10 mouse cellular contexts compared by ENCODE assay signal in the genomic region with DNA sequence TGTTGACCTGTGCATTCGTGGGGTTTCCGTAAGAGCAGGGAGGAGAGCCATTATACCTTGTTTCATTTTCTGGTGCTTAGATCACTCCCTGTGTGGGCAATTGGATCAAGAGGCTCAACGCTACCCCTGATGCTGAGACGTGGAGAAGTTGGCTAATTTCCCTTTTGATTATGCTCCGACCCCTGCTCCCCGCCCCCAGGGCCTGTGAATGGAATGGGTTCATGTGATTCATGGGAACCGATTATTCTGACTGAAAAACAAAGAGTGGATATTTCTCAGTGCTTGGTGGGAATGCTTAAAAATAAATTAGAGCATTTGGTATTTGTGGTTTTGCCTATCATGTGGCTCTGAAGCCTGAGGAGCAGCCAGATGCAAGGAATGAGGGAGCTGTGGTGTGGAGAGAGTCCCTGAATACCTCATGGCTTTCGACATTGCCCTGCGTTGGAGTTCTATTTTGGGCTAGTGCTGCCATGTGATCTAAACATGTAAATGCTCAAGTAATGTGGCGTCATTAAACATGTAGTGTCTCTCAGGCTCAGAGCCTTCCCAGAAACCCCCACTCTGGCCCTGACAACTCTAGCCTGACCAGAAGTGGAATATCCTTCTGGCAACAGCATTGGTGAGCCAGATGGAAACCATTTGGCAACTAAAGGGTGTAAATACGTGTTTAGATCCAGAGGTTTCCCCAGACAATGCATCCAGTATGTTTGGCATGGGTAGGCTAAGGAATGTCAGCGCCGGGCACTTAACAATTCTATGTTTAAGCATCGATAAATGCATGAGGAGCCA. TPM values are rescaled to one million over a fixed set of nuclear protein-coding genes. Genes with fewer than 3 reads are reported as not detected.
DNase-seq lines count a peak whose midpoint lies in the region; ATAC-seq and TF ChIP-seq lines count a peak whose summit lies in the region.
"Had no signal": no experiment of that assay in that cellular context is flagged by ENCODE, and none has a peak within 500 bp of the region (broad histone marks: within the 10 kb centered on the region; RNA-seq: fewer than 3 reads in every experiment).

No protein-coding gene starts in this region.

- WGBS in lung, embryonic 14.5 days = 48% methylated on average over 14 of the region's 14 CpGs
- 24% methylated on average over 14 of the region's 14 CpGs for WGBS in embryonic facial prominence, embryonic 13.5 days
- 51% methylated on average over 14 of the region's 14 CpGs for WGBS in heart, embryonic 15.5 days
- WGBS in neural tube, embryonic 12.5 days = 54% methylated on average over 14 of the region's 14 CpGs

- DNase-seq in lung, embryonic 14.5 days = peak; percentile 78
- DNase-seq in lung, postnatal 14 days = no peak
- no peak for DNase-seq in adrenal gland, adult 18-20 months (ENCODE audit: low spot score in 2 of 2)
- DNase-seq in adrenal gland, adult (ENCODE audit: inconsistent age in 2 of 2, low spot score in 1 of 2) = no peak

- H3K9ac ChIP-seq in lung, embryonic 14.5 days = 0 out of 2 replicates have a peak overlapping the region, but pooled peaks have one; percentile 40
- H3K9ac ChIP-seq in embryonic facial prominence, embryonic 13.5 days = peak overlapping the region; percentile 69
- no peak overlapping the region for H3K9ac ChIP-seq in heart, embryonic 15.5 days
- H3K9ac ChIP-seq in neural tube, embryonic 12.5 days = no peak overlapping the region

- H3K36me3 ChIP-seq in lung, embryonic 14.5 days (ENCODE audit: insufficient read depth) = no peaks in the 10 kb centered on the region
- H3K36me3 ChIP-seq in embryonic facial prominence, embryonic 13.5 days = no peaks in the 10 kb centered on the region
- H3K36me3 ChIP-seq in heart, embryonic 15.5 days = no peaks in the 10 kb centered on the region
- H3K36me3 ChIP-seq in neural tube, embryonic 12.5 days = no peaks in the 10 kb centered on the region

- peak overlapping the region; percentile 48; the same call in 1 of the 2 replicates for H3K4me2 ChIP-seq in lung, embryonic 14.5 days
- H3K4me2 ChIP-seq in embryonic facial prominence, embryonic 13.5 days = peak overlapping the region; percentile 49
- peak overlapping the region; percentile 27; the same call in 1 of the 2 replicates for H3K4me2 ChIP-seq in heart, embryonic 15.5 days
- 0 out of 2 replicates have a peak overlapping the region, but pooled peaks have one; percentile 24 for H3K4me2 ChIP-seq in neural tube, embryonic 12.5 days (replicated peaks)

- H3K9me3 ChIP-seq in lung, embryonic 14.5 days (ENCODE audit: low read depth, low read length) = no peaks in the 10 kb centered on the region
- H3K9me3 ChIP-seq in embryonic facial prominence, embryonic 13.5 days = no peaks in the 10 kb centered on the region
- H3K9me3 ChIP-seq in heart, embryonic 15.5 days (replicated peaks) = no peaks in the 10 kb centered on the region
- H3K9me3 ChIP-seq in neural tube, embryonic 12.5 days = no peaks in the 10 kb centered on the region

- peaks cover 29% of the 10 kb centered on the region for H3K4me1 ChIP-seq in lung, embryonic 14.5 days (ENCODE audit: insufficient read depth)
- H3K4me1 ChIP-seq in embryonic facial prominence, embryonic 13.5 days = peaks cover 83% of the 10 kb centered on the region
- peaks cover 37% of the 10 kb centered on the region for H3K4me1 ChIP-seq in heart, embryonic 15.5 days (replicated peaks)
- peaks cover 22% of the 10 kb centered on the region for H3K4me1 ChIP-seq in neural tube, embryonic 12.5 days

- ATAC-seq in lung, embryonic 14.5 days (ENCODE audit: insufficient read depth) = peak; percentile 36
- peak; percentile 35 for ATAC-seq in embryonic facial prominence, embryonic 13.5 days (ENCODE audit: insufficient number of reproducible peaks, insufficient read depth, low FRiP score, low TSS enrichment, low read depth)
- no peak for ATAC-seq in heart, embryonic 15.5 days (replicated peaks; ENCODE audit: insufficient number of reproducible peaks, insufficient read depth, low FRiP score, low read depth)
- ATAC-seq in neural tube, embryonic 12.5 days (ENCODE audit: low FRiP score, low read depth) = no peak
- ATAC-seq in CD4-positive, CD25-positive, alpha-beta regulatory T cell, adult 4 months = no peak

- H3K4me3 ChIP-seq in lung, embryonic 14.5 days (ENCODE audit: low read depth, low read length) = no peak overlapping the region
- H3K4me3 ChIP-seq in embryonic facial prominence, embryonic 13.5 days = 0 out of 2 replicates have a peak overlapping the region, but pooled peaks have one; percentile 14
- no peak overlapping the region for H3K4me3 ChIP-seq in heart, embryonic 15.5 days
- no peak overlapping the region for H3K4me3 ChIP-seq in neural tube, embryonic 12.5 days
- H3K4me3 ChIP-seq: erythroblast, embryonic 14.5 days had no signal

- no peak for TF ChIP-seq CTCF in lung, embryonic 14.5 days (IDR thresholded peaks at IDR 0.05; ENCODE audit: low read depth)

- no peaks in the 10 kb centered on the region for H3K27me3 ChIP-seq in lung, embryonic 14.5 days (ENCODE audit: insufficient read depth, low read length)
- H3K27me3 ChIP-seq in embryonic facial prominence, embryonic 13.5 days = no peaks in the 10 kb centered on the region
- H3K27me3 ChIP-seq in heart, embryonic 15.5 days = no peaks in the 10 kb centered on the region
- no peaks in the 10 kb centered on the region for H3K27me3 ChIP-seq in neural tube, embryonic 12.5 days (replicated peaks)

- peak overlapping the region; percentile 94 for H3K27ac ChIP-seq in lung, embryonic 14.5 days (ENCODE audit: low read depth)
- peak overlapping the region; percentile 99 for H3K27ac ChIP-seq in embryonic facial prominence, embryonic 13.5 days
- H3K27ac ChIP-seq in heart, embryonic 15.5 days = peak overlapping the region; percentile 68
- H3K27ac ChIP-seq in neural tube, embryonic 12.5 days = peak overlapping the region; percentile 42; the same call in 1 of the 2 replicates

RNA-seq across cellular contexts. Expression of gene 4930558K02Rik, which starts 24.5 kb away (rescaled TPM):
- polyA plus RNA-seq in lung, embryonic 14.5 days (2014; fragmentation: Nextera tagmentation; extraction: Ambion mirVana) = not detected in 2 replicates
- polyA plus RNA-seq in embryonic facial prominence, embryonic 13.5 days (2015; fragmentation: Nextera tagmentation; extraction: Ambion mirVana) = not detected in 2 replicates
- not detected in 2 replicates for polyA plus RNA-seq in heart, embryonic 15.5 days (2015; fragmentation: Nextera tagmentation; extraction: Ambion mirVana)
- polyA plus RNA-seq in neural tube, embryonic 12.5 days (2016; fragmentation: Nextera tagmentation; extraction: Ambion mirVana) = not detected in 2 replicates
- under 1 TPM in 1 of 2 experiments, not detected in 1; 0.32 TPM for total RNA-seq in adrenal gland, adult 18-20 months (2021)
- not detected for polyA plus RNA-seq in CD4-positive, CD25-positive, alpha-beta regulatory T cell, adult 4 months (2017; shearing (Covaris generic))
- total RNA-seq: left cerebral cortex, postnatal 14 days had no signal
- polyA plus RNA-seq: erythroblast, embryonic 14.5 days had no signal

RNA-seq across cellular contexts. Expression of gene Pigc, which starts 34.9 kb away (rescaled TPM):
- 35.2 and 40.0 TPM in 2 replicates for polyA plus RNA-seq in lung, embryonic 14.5 days (2014; fragmentation: Nextera tagmentation; extraction: Ambion mirVana)
- 50.4 and 51.4 TPM in 2 replicates for polyA plus RNA-seq in embryonic facial prominence, embryonic 13.5 days (2015; fragmentation: Nextera tagmentation; extraction: Ambion mirVana)
- 25.4 and 29.3 TPM in 2 replicates for polyA plus RNA-seq in heart, embryonic 15.5 days (2015; fragmentation: Nextera tagmentation; extraction: Ambion mirVana)
- polyA plus RNA-seq in neural tube, embryonic 12.5 days (2016; fragmentation: Nextera tagmentation; extraction: Ambion mirVana) = 34.9 and 35.7 TPM in 2 replicates
- 10 to 100 TPM; 16.8 to 17.7 TPM for total RNA-seq in adrenal gland, adult 18-20 months (2021)
- 10 to 100 TPM; 26.7 to 28.0 TPM for polyA plus RNA-seq in CD4-positive, CD25-positive, alpha-beta regulatory T cell, adult 4 months (2017; shearing (Covaris generic))

Comparison
In these comparisons a context has a peak if more than half of its experiments do, and no peak if none do; other contexts are left out.
1. ATAC-seq: peak in lung, embryonic 14.5 days (single experiment) and embryonic facial prominence, embryonic 13.5 days (single experiment); none in heart, embryonic 15.5 days (single experiment), neural tube, embryonic 12.5 days (single experiment) and CD4-positive, CD25-positive, alpha-beta regulatory T cell, adult 4 months (single experiment).
2. H3K27ac ChIP-seq: peak in every context shown above with its lines; median percentile 99 in embryonic facial prominence, embryonic 13.5 days; 94 in lung, embryonic 14.5 days; 68 in heart, embryonic 15.5 days; 42 in neural tube, embryonic 12.5 days.
3. H3K9ac ChIP-seq: peak in lung, embryonic 14.5 days (single experiment) and embryonic facial prominence, embryonic 13.5 days (single experiment); none in heart, embryonic 15.5 days (single experiment) and neural tube, embryonic 12.5 days (single experiment).
4. Peak in every context shown above with its lines, with median percentiles within 50 percentile points of each other: H3K4me2 ChIP-seq.